Mouse (Mus musculus) neural tube, embryonic 11.5 days (tissue): ENCODE data around the gene Hsp90aa1. TPM values are rescaled to one million over a fixed set of nuclear protein-coding genes. Genes with fewer than 3 reads are reported as not detected.
A peak's percentile ranks its signal among the peaks of the same experiment; 100 is the strongest.
"Not testable (repeated sequence)": the region's sequence is repeated elsewhere in the genome, so short reads cannot be mapped to it uniquely, and the experiment has no call there.

ENCODE experiments used
- ATAC-seq: fragments of 200-750 bp; cut with Nextera tagmentation; 2 replicates; pipeline ENCODE4 v1.8.0; 2017; ENCODE audit warnings: moderate number of reproducible peaks, mild to moderate bottlenecking, moderate TSS enrichment, moderate library complexity; ENCODE audit not compliant: insufficient read depth, low FRiP score, low TSS enrichment
- DNase-seq: peaks from one replicate; pipeline ENCODE4 v3.0.0-alpha.2; 2015; ENCODE audit warnings: low spot score
- H3K27ac ChIP-seq: fragments of 300-500 bp; sonication (generic); 2 replicates; pipeline ENCODE4 v1.5.1; 2014; ENCODE audit warnings: low read depth, mild to moderate bottlenecking, low read length
- H3K27me3 ChIP-seq: fragments of 300-500 bp; sonication (generic); 2 replicates; pipeline ENCODE4 v1.6.1; 2014; ENCODE audit warnings: mild to moderate bottlenecking, low read length, mixed read lengths; ENCODE audit not compliant: control insufficient read depth, insufficient read depth
- H3K36me3 ChIP-seq: fragments of 300-500 bp; sonication (generic); 2 replicates; pipeline ENCODE4 v1.6.1; 2014; ENCODE audit warnings: mild to moderate bottlenecking, low read length, moderate library complexity, mixed read lengths; ENCODE audit not compliant: control insufficient read depth, insufficient read depth
- H3K4me1 ChIP-seq: fragments of 300-500 bp; sonication (generic); 2 replicates; pipeline ENCODE4 v1.6.1; 2014; ENCODE audit warnings: low read length, mixed read lengths; ENCODE audit not compliant: control insufficient read depth, insufficient read depth
- H3K4me2 ChIP-seq: fragments of 300-500 bp; sonication (generic); 2 replicates; pipeline ENCODE4 v1.6.1; 2014; ENCODE audit warnings: low read depth, mild to moderate bottlenecking, moderate library complexity
- H3K4me3 ChIP-seq: fragments of 300-500 bp; sonication (generic); 2 replicates; pipeline ENCODE4 v1.5.1; 2014; ENCODE audit warnings: low read depth, low read length
- H3K9ac ChIP-seq: fragments of 300-500 bp; sonication (generic); 2 replicates; pipeline ENCODE4 v1.6.1; 2014; ENCODE audit warnings: mild to moderate bottlenecking, low read length
- H3K9me3 ChIP-seq: fragments of 300-500 bp; sonication (generic); 2 replicates; pipeline ENCODE4 v1.6.1; 2016; ENCODE audit warnings: low read length; ENCODE audit not compliant: control insufficient read depth
- WGBS: fragments of 180-500 bp; shearing (Covaris S2); extraction: QIAGEN DNeasy Blood & Tissue Kit; methylation state at CpG from one replicate; pipeline ENCODE4 v1.1.7; 2014; 5-methylcytosine and 5-hydroxymethylcytosine counted together
- polyA plus RNA-seq: library from polyadenylated mRNA; unstranded; fragments of >200 nt; fragmentation: Nextera tagmentation; extraction: Ambion mirVana; gene quantifications from 2 replicates; pipeline ENCODE4 v1.2.1, GENCODE M21; 2014

The Hsp90aa1 gene
- polyA plus RNA-seq, 1 experiment from 2014 or later = 1,445 TPM

- 31% methylated on average over 8 of the region's 8 CpGs for whole genome bisulfite sequencing
Measured at GRCm38 (mm10) chr12:110703008-110703471, 512 bp upstream of the Hsp90aa1 start.

GRCm38 (mm10) chr12:110701363-110701762 lies 1.2 kb downstream of the Hsp90aa1 start:
- not testable (repeated sequence) for H3K27ac ChIP-seq, H3K27me3 ChIP-seq, H3K9ac ChIP-seq, H3K4me2 ChIP-seq, H3K4me1 ChIP-seq, H3K9me3 ChIP-seq, ATAC-seq, H3K4me3 ChIP-seq, DNase-seq, H3K36me3 ChIP-seq
- 42% methylated on average over 3 of the region's 3 CpGs for WGBS

More at GRCm38 (mm10) chr12:110703008-110703471, 512 bp upstream of the Hsp90aa1 start:
- 0 out of 2 replicates have a peak, but pooled peaks have one; percentile 51 for ATAC-seq
- peak; percentile 89 for DNase-seq
- no peaks in the 10 kb centered on the region for H3K36me3 ChIP-seq
- H3K9me3 ChIP-seq = no peaks in the 10 kb centered on the region
- H3K4me3 ChIP-seq = no peak overlapping the region
- no peak overlapping the region for H3K4me2 ChIP-seq
- H3K27ac ChIP-seq = no peak overlapping the region
- H3K27me3 ChIP-seq = no peaks in the 10 kb centered on the region
- no peak overlapping the region for H3K9ac ChIP-seq
- H3K4me1 ChIP-seq = no peaks in the 10 kb centered on the region

- Histone ChIP-seq H3K4me1 (peaks cover 6% of the 10 kb centered on the region; the same call in 1 of the 2 replicates), H3K9ac (no peak overlapping the region), H3K27ac (no peak overlapping the region), H3K27me3 (no peaks in the 10 kb centered on the region), H3K36me3 (no peaks in the 10 kb centered on the region), H3K9me3 (no peaks in the 10 kb centered on the region), H3K4me3 (no peak overlapping the region), H3K4me2 (no peak overlapping the region)
- no peak for DNase-seq
- ATAC-seq = no peak
- 63% methylated on average over 2 of the region's 2 CpGs for WGBS
Measured at GRCm38 (mm10) chr12:110700730-110701129, 1.8 kb downstream of the Hsp90aa1 start.

- no peaks in the 10 kb centered on the region for H3K9me3 ChIP-seq
- peak; percentile 3 for DNase-seq
- H3K27me3 ChIP-seq = no peaks in the 10 kb centered on the region
- no peak overlapping the region for H3K4me2 ChIP-seq
- H3K9ac ChIP-seq = no peak overlapping the region
- no peak overlapping the region for H3K4me3 ChIP-seq
- 51% methylated on average over 2 of the region's 2 CpGs for WGBS
- ATAC-seq = no peak
- no peak overlapping the region for H3K27ac ChIP-seq
- no peaks in the 10 kb centered on the region for H3K36me3 ChIP-seq
- peaks cover 12% of the 10 kb centered on the region; the same call in 1 of the 2 replicates for H3K4me1 ChIP-seq
Measured at GRCm38 (mm10) chr12:110699171-110699547, 3.4 kb downstream of the Hsp90aa1 start.

GRCm38 (mm10) chr12:110698523-110699170 lies 3.9 kb downstream of the Hsp90aa1 start:
- H3K36me3 ChIP-seq = no peaks in the 10 kb centered on the region
- H3K4me2 ChIP-seq = no peak overlapping the region
- H3K27me3 ChIP-seq = no peaks in the 10 kb centered on the region
- H3K4me3 ChIP-seq = no peak overlapping the region
- H3K4me1 ChIP-seq = peaks cover 12% of the 10 kb centered on the region; the same call in 1 of the 2 replicates
- DNase-seq (peak; percentile 16), ATAC-seq (no peak)
- H3K9ac ChIP-seq = no peak overlapping the region
- 41% methylated on average over 14 of the region's 15 CpGs for WGBS
- H3K27ac ChIP-seq = no peak overlapping the region
- H3K9me3 ChIP-seq = no peaks in the 10 kb centered on the region

- WGBS = 79% methylated on average over 1 of the region's 1 CpGs
- H3K27ac ChIP-seq = no peak overlapping the region
- H3K27me3 ChIP-seq = no peaks in the 10 kb centered on the region
- H3K36me3 ChIP-seq = no peaks in the 10 kb centered on the region; the same call in 1 of the 2 replicates
- H3K4me3 ChIP-seq = no peak overlapping the region
- no peak overlapping the region for H3K4me2 ChIP-seq
- H3K9ac ChIP-seq = no peak overlapping the region
- no peaks in the 10 kb centered on the region for H3K9me3 ChIP-seq
- H3K4me1 ChIP-seq = peaks cover 12% of the 10 kb centered on the region; the same call in 1 of the 2 replicates
- DNase-seq (no peak), ATAC-seq (no peak)
Measured at GRCm38 (mm10) chr12:110698080-110698479, 4.4 kb downstream of the Hsp90aa1 start.

- Histone ChIP-seq H3K9ac (no peak overlapping the region), H3K27ac (no peak overlapping the region), H3K4me3 (no peak overlapping the region), H3K4me1 (peaks cover 12% of the 10 kb centered on the region; the same call in 1 of the 2 replicates), H3K4me2 (no peak overlapping the region), H3K27me3 (no peaks in the 10 kb centered on the region), H3K9me3 (no peaks in the 10 kb centered on the region), H3K36me3 (peaks cover 3% of the 10 kb centered on the region; the same call in 1 of the 2 replicates)
- 79% methylated on average over 5 of the region's 5 CpGs for WGBS
- DNase-seq (peak; percentile 4), ATAC-seq (no peak)
Measured at GRCm38 (mm10) chr12:110697457-110697856, 5.1 kb downstream of the Hsp90aa1 start.

- 59% methylated on average over 9 of the region's 9 CpGs for WGBS
- no peak overlapping the region for H3K27ac ChIP-seq
- ATAC-seq = no peak
Measured at GRCm38 (mm10) chr12:110696975-110697400, 5.5 kb downstream of the Hsp90aa1 start.

More at GRCm38 (mm10) chr12:110696975-110697400, 5.5 kb downstream of the Hsp90aa1 start:
- peaks cover 3% of the 10 kb centered on the region; the same call in 1 of the 2 replicates for H3K36me3 ChIP-seq
- no peaks in the 10 kb centered on the region for H3K9me3 ChIP-seq
- peak overlapping the region; percentile 76 for H3K4me2 ChIP-seq
- DNase-seq = peak; percentile 11
- no peaks in the 10 kb centered on the region for H3K27me3 ChIP-seq
- peaks cover 12% of the 10 kb centered on the region; the same call in 1 of the 2 replicates for H3K4me1 ChIP-seq
- H3K4me3 ChIP-seq = peak overlapping the region; percentile 100
- H3K9ac ChIP-seq = peak overlapping the region; percentile 85
